Mouse (Mus musculus) ES-E14 (cell line): ENCODE results near the gene Dtwd1.

Source experiments
- CHD2 ChIP-seq: IDR thresholded peaks from 2 replicates; pipeline ENCODE4 v1.6.1; 2014; ENCODE audit warnings: mild to moderate bottlenecking, low read depth, low read length, inconsistent platforms
- HCFC1 ChIP-seq: IDR thresholded peaks from 2 replicates; pipeline ENCODE4 v1.6.1; 2012; ENCODE audit warnings: low read length, inconsistent platforms, borderline replicate concordance; ENCODE audit not compliant: insufficient read depth
- MAFK ChIP-seq: IDR thresholded peaks from 2 replicates; pipeline ENCODE4 v1.6.1; 2014; ENCODE audit warnings: mild to moderate bottlenecking, low read depth, low read length, inconsistent platforms; ENCODE audit not compliant: insufficient read depth
- ZC3H11A ChIP-seq: IDR thresholded peaks from 2 replicates; pipeline ENCODE4 v1.6.1; 2012; ENCODE audit warnings: low read depth, mild to moderate bottlenecking, inconsistent platforms, low read length, borderline replicate concordance
- ZNF384 ChIP-seq: IDR thresholded peaks from 2 replicates; pipeline ENCODE4 v1.6.1; 2012; ENCODE audit warnings: low read depth, low read length, inconsistent platforms

DNA sequence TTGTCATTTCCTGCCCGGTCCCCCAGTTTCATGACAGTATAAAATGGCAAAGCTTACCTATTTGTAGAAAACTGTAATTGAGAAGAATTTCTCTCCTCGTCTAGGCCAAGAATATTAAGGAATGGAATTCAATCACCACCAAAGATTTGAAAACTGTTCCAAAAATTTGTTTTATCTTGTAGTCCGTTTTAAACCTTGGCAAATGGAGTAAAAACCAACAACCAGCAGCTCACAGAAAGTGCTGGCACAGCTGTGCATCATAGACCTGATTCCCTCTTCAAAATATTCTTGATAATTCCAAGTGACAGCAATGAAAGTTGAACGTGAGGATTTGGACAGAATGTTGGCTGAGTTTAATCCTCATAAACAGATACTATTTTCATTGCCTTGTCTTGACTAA, 39.4 kb downstream of the Dtwd1 start:
- TF ChIP-seq CHD2 (no peak), ZNF384 (no peak), HCFC1 (no peak), MAFK (no peak), ZC3H11A (no peak)
